Mouse (Mus musculus) lung, adult 2 months (tissue): ENCODE data around the gene Lyzl4. TPM values are rescaled to one million over a fixed set of nuclear protein-coding genes. Genes with fewer than 3 reads are reported as not detected.
"Not testable (repeated sequence)": the region's sequence is repeated elsewhere in the genome, so short reads cannot be mapped to it uniquely, and the experiment has no call there.

Experiments
- DNase-seq: peaks from one replicate; pipeline ENCODE4 v3.0.0; 2022
- H3K4me1 ChIP-seq: fragments of 200-500 bp; 2 replicates; pipeline ENCODE4 v1.6.1; 2011; ENCODE audit warnings: low read length; ENCODE audit not compliant: control insufficient read depth, insufficient read depth
- H3K4me3 ChIP-seq: fragments of 200-500 bp; replicated peaks from 2 replicates; pipeline ENCODE3; 2011; ENCODE audit warnings: low read depth, mild to moderate bottlenecking, control low read depth, low read length; ENCODE audit errors: extremely low read depth
- CTCF ChIP-seq: fragments of 200-500 bp; IDR thresholded peaks from 2 replicates; pipeline ENCODE4 v1.5.1; 2011; ENCODE audit warnings: mild to moderate bottlenecking, low read length, control low read depth; ENCODE audit not compliant: insufficient read depth
- POLR2A ChIP-seq: fragments of 200-500 bp; IDR thresholded peaks from 2 replicates; pipeline ENCODE4 v1.6.1; 2011; ENCODE audit warnings: low read depth, mild to moderate bottlenecking, control low read depth, low read length, borderline replicate concordance; ENCODE audit errors: extremely low read depth
- WGBS: fragments of 180-500 bp; shearing (Covaris S2); methylation state at CpG from one replicate; pipeline ENCODE4 v1.1.7; 2018; 5-methylcytosine and 5-hydroxymethylcytosine counted together
- polyA plus RNA-seq: library from polyadenylated mRNA; depleted of rRNA; stranded (reverse); fragments of >200 nt; gene quantifications from 2 replicates; pipeline ENCODE4 v1.2.3, GENCODE M21; 2012

Lyzl4 gene
- polyA plus RNA-seq, 1 experiment = 0.66 TPM

DNA sequence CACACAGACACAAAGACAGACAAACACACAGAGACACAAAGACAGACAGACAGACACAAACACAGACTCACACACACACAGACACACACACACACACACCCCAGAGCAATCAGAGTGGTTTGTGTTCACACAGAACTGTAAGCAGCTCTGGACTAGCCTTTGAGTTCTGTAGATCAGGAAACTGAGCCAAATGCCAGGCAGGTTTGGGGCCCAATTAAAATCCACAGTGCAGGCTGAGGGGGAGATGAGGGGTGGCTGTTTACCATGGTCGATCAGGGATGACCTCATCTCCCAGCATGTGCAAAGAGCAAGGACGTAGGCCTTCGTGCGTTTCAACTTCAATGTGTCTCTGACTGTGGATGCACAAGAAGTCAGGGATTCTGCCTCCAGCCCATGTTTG is 47.1 kb downstream of the Lyzl4 start:
- 67% methylated on average over 4 of the region's 4 CpGs for WGBS
- no peak for DNase-seq
- H3K4me3 ChIP-seq = no peak overlapping the region
- no peaks in the 10 kb centered on the region for H3K4me1 ChIP-seq
- TF ChIP-seq CTCF = no peak

DNA sequence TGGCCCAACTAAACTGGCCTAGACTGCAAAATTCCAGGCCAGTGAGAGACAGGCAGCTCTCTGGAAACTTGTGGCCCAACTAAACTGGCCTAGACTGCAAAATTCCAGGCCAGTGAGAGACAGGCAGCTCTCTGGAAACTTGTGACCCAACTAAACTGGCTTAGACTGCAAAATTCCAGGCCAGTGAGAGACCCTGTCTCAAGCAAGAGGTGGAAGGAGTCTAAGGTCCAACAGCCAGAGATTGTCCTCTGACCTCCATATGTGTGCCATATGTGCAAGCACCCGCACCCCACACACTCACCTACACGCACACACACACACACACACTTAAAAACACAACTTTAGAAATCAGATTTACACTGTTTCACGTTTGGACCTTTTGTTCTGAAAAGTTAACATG is 48.1 kb downstream of the Lyzl4 start:
- not testable (repeated sequence) for H3K4me1 ChIP-seq, DNase-seq, H3K4me3 ChIP-seq
- 82% methylated on average over 3 of the region's 3 CpGs for WGBS

DNA sequence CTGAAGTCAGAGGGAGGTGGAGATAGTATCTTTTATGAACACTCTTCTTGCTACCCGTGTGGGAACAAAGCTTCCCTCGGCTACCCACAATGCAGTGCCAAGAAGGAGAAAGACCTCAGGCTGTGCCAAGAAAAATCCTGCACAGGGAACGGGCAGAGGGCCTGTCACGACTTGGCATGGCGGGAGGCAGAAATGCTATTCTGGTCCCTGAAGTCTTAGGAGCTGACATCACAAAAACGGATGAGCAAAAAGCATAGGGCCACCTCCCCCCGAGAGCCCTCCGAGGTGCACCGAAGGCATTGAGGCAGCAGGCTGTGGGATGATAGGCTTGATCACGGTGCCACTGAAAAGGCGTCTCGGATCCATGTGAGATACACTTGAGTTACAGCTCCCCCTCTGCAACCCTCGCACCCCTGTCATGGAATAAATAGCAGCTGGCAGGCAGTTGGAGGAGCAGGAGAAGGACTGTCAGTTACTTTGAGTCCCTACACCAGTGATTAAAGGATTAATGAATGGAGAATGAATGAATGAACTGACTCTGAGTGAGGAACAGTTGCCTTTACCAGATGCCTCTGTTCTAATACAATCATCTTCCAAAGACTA is 48.8 kb downstream of the Lyzl4 start:
- 64% methylated on average over 13 of the region's 13 CpGs for WGBS
- H3K4me1 ChIP-seq = no peaks in the 10 kb centered on the region
- H3K4me3 ChIP-seq = no peak overlapping the region
- DNase-seq = no peak
- TF ChIP-seq POLR2A (no peak), CTCF (no peak)

DNA sequence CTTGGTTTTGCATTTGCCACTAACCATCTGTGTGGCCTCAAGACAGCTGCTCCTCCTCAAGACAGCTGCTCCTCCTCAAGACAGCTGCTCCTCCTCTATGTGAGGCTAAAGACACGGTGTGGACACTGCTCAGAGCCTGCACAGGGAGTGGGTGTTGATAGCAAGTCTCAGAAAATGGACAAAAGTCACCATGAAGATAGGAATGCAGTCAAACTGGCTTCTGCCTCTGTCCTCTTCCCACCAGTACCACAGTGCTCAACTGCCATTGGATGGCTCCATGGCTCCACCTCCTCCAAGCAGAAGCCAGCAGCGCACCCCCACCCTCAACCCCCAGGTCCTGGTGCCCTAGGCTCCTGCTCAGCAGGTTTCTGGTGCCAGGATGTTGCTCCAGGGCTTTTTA is 52.4 kb downstream of the Lyzl4 start:
- TF ChIP-seq POLR2A (no peak), CTCF (no peak)
- no peaks in the 10 kb centered on the region for H3K4me1 ChIP-seq
- DNase-seq = no peak
- 33% methylated on average over 2 of the region's 2 CpGs for WGBS
- no peak overlapping the region for H3K4me3 ChIP-seq

DNA sequence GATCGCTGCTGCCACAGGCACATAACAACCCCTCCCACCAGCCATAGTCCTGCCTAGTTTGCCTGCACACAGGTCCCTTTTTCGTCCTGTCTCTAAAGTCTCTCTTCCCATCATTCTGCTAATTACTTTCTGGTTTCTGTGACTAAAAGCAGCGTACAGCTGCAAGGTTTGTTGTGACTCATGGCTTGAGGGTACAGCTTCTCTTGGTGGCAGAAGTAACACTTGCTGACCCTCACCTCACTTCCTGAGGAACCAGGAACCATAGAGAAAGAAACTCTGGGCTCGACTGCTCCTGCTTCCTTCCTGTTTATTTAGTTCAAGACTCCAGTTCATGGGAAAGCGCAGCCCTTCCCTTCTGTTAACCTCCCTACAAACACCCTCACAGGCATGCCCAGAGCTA is 67.5 kb downstream of the Lyzl4 start:
- WGBS = 48% methylated on average over 5 of the region's 5 CpGs
- no peaks in the 10 kb centered on the region for H3K4me1 ChIP-seq
- no peak for TF ChIP-seq POLR2A
- no peak for TF ChIP-seq CTCF
- no peak overlapping the region for H3K4me3 ChIP-seq
- DNase-seq = no peak

DNA sequence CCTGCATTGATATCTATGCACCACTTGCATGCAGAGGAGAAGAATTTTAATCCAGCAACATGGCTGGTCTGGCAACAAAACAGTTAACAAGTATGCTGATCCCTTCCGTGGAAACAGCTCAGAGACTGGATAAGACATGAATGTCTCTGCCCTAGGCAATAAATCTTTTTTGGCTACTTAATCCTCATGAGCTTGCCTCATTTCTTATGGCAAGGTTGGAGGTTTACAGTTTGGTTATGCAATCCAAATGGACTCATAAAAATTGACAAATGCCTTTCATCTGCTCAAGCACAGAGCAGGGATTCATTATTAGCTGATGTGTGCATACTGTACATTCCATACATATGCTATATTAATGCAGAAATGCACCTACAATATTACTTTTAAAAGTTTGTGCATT is 73.4 kb downstream of the Lyzl4 start:
- no peak for DNase-seq

DNA sequence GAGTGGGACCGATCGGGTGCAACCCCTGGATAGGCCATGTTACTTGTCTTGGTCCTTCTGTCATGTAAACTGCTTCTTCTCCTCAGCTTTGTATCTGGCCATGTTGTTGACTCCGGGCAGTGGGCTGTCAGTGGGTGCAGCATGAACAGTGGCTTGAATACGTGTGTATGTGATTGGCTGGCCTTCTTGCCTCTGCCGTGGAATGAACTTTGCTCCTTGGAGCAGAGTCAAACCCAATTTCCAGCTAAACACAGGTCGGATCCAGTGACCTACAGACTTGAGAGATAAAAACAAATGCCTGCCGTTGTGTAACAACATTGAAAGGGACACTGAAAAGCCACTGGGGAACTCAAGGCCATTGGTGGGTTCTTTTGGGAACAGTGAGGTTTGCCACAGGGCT is 75.5 kb downstream of the Lyzl4 start:
- Histone ChIP-seq H3K4me1 (no peaks in the 10 kb centered on the region), H3K4me3 (no peak overlapping the region)
- no peak for DNase-seq
- TF ChIP-seq POLR2A (no peak), CTCF (no peak)
- 77% methylated on average over 7 of the region's 7 CpGs for WGBS

More for the DNA sequence above, 73.4 kb downstream of the Lyzl4 start:
- 15% methylated on average over 1 of the region's 1 CpGs for WGBS
- H3K4me3 ChIP-seq = no peak overlapping the region
- H3K4me1 ChIP-seq = no peaks in the 10 kb centered on the region
- TF ChIP-seq POLR2A (no peak), CTCF (no peak)

DNA sequence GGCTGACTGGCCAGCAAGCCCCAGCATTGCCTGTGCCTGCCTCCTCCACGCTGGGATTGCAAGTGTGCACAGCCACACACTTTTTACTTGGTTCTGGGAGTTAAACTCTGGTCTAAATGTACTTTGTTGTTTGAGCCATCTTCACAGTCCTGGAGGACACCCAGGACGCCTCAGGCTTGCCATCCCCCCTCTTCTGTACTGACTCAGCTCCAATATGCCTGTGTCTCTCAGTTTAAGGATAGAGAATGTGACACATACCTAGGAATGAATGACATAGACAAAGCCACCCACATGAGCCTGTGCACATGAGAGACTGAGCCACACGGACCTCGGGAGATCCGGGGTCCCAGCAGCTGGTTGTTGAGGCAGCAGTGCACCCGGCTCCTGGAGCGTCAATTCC is 78.6 kb downstream of the Lyzl4 start:
- Histone ChIP-seq H3K4me1 (no peaks in the 10 kb centered on the region), H3K4me3 (no peak overlapping the region)
- WGBS = 85% methylated on average over 7 of the region's 7 CpGs
- TF ChIP-seq CTCF (no peak), POLR2A (no peak)
- DNase-seq = no peak

DNA sequence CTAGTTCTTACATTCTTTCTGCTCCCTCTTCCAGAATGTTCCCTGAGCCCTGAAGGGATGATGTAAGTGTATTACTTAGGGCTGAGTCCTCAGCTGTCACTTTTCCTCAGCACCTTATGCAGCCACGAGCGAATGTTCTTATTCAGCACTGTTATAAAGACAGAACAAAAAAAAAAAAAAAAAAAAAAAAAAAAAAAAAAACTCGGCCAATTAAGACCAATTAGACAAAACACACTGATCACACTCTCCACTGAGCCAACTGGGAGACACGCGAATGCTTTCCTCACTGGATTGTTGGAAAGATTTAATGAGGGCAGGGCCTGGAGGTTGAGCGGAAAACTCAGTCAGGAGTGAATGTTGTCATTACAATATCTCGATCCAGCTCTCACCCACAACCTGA is 81.4 kb downstream of the Lyzl4 start:
- H3K4me3 ChIP-seq = no peak overlapping the region
- DNase-seq = no peak
- H3K4me1 ChIP-seq = no peaks in the 10 kb centered on the region; the same call in 1 of the 2 replicates
- WGBS = 66% methylated on average over 7 of the region's 7 CpGs
- TF ChIP-seq CTCF (no peak), POLR2A (no peak)

DNA sequence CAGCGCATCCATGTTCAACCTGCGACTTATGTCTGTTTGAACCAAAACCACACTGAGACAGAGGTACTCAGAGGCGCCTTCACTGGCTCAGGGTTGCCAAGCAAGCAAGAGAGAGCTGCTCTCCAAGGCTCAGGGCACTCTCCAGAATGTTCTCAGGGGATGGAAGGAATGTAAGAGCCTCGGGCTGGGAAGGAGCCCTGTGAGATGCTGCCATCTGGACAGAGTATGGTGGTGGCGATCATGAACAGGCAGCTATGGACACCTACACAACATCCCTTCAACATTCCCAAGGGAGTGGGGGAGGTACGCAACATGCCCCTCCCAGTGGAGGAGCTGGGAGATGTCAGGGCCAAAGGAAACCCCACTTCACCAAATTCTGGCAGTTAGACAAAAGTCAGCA is 83.7 kb downstream of the Lyzl4 start:
- no peak for DNase-seq
- WGBS = 75% methylated on average over 6 of the region's 6 CpGs
- TF ChIP-seq CTCF (no peak), POLR2A (no peak)

More for the DNA sequence above, 83.7 kb downstream of the Lyzl4 start:
- no peaks in the 10 kb centered on the region; the same call in 1 of the 2 replicates for H3K4me1 ChIP-seq
- H3K4me3 ChIP-seq = no peak overlapping the region
